Mouse (Mus musculus) heart, adult 8-10 months (tissue): Measurements from ENCODE around the gene Nprl3. TPM values are rescaled to one million over a fixed set of nuclear protein-coding genes. Genes with fewer than 3 reads are reported as not detected.
"Not testable (repeated sequence)": the region's sequence is repeated elsewhere in the genome, so short reads cannot be mapped to it uniquely, and the experiment has no call there.

Experiments used
- DNase-seq: peaks from one replicate; pipeline ENCODE4 v3.0.0; 2022; ENCODE audit warnings: low spot score
- total RNA-seq, 4 experiments: library from RNA; stranded (reverse); gene quantifications; 2 replicates each; pipeline ENCODE4 v1.2.4; 2022

Nprl3 gene
- total RNA-seq, 4 experiments from 2014 or later: 27.3 to 29.9 (median 28.3) TPM

DNA sequence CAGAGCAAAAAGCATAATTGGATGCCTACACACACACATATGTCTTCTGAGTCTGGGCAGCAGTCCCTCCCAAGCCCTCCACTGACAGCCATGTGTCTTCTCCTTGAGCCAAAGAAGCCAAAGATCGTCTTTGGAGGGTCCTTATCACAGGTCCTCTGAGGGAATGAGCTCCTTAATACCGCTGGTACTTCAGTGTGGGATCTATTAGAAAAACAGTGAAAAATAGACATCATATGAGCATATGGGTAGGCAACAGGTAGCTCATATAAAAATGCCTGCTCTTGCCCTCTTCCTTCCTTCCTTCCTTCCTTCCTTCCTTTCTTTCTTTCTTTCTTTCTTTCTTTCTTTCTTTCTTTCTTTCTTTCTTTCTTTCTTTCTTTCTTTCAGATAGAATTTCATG lies 17.1 kb upstream of the Nprl3 start:
- not testable (repeated sequence) for DNase-seq

DNA sequence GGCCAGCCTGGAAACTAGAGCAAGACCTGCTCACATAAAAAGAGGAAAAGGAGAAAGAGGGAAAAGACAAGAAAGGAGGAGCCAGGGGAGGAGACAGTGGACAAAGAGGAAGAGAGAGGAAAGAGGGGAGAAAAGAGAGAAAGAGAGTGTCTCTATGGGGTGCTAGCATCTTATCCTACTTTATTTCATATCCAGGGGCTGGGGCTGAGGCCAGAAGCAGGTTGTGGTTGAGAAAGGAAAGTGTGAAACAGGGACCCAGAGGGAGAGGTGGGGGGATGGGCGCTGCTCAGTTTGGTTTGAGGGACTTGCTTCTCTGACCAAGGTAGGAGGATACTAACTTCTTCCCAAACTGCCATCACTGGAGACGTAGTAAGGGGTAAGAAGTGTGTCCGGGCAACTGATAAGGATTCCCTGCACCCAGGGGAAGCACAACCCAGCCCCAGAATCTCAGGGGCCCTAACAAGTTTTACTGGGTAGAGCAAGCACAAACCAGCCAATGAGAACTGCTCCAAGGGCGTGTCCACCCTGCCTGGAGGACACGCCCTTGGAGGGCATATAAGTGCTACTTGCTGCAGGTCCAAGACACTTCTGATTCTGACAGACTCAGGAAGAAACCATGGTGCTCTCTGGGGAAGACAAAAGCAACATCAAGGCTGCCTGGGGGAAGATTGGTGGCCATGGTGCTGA lies 15.7 kb upstream of the Nprl3 start, which contains the start of gene Hba-a1:
Gene Hba-a1, plus strand, starts transcription at position 421 of the 687 bp plus-strand sequence.
- not testable (repeated sequence) for DNase-seq

- no peak for DNase-seq
Observed at GRCm38 (mm10) chr11:32281416-32282144, 14.1 kb upstream of the Nprl3 start.

DNA sequence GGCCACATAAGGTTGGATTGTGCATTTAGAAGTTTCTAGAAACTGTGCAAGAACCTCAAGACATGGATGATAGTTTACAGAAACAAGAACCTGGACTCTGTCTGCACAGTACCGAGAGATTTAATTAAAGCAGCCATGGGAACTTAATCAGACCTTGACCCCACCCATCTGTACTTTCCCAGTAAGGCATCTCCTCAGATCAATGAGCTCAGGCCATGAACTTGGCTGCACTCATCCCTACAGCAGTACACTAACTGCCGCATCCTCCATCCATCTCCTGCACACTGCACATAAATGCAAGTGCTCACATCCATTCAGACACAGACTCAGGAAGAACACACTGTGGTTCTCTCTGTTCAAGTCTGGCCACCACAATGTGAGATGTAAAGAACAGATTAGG lies 13.1 kb upstream of the Nprl3 start:
- DNase-seq: no peak

DNA sequence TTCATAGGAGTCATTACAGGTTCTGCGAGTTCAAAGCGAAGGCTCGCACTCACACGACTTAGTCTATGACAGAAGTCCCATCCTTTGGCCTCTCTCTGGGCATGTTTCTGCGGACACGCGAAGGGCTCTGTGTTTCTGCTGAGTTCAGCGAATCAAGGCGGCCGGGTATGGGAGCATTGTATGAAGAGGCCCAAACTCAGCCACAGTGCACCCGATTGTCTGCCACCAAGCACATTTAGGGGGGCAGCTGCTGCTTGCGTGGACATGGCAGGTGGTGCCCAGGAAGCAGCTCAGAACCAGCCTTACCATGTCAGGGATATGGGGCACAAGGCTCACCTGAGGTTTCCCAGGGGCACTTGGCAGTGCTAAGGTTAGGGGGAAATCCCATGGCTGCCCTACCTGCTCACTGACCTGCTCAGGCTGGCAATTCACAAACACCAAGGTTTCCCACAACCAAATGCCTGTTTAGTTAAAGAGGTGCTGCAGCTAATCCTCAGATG lies 11.0 kb upstream of the Nprl3 start:
- DNase-seq: no peak

DNA sequence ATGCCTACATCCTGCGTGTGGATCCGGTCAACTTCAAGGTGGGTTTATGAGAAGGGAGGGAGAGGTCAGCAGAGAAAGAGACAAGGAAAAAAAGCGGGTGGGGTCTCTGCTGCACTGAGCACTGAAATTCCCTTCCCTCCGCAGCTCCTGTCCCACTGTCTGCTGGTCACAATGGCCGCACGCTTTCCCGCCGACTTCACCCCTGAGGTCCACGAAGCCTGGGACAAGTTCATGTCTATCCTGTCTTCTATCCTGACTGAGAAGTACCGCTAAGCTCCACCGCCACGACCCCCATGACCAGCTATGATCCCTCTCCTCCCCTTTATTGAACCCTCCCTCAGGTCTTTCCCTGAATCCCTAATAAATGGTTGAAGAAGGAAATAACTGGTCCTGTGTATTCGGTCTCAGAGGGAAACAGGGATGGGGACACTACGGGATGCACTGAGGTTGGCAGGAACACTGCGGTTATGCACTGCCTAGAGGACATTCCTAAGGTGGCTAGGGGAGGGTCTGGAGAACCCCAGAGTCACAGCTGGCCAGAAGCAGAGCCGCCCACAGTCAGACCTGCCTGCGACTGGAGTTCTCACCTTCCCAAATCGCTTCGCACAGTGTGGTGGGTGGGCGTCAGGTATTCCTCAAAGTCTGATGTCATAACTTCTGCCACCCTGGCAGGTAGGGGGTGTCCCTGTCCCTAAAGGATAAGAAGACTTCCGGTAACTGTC lies 10.4 kb upstream of the Nprl3 start:
- DNase-seq: no peak

- no peak for DNase-seq
Observed at GRCm38 (mm10) chr11:32276347-32276746, 8.8 kb upstream of the Nprl3 start, which contains the start of gene Hba-x. Hba-x (plus strand) TSS chr11:32276400.

DNA sequence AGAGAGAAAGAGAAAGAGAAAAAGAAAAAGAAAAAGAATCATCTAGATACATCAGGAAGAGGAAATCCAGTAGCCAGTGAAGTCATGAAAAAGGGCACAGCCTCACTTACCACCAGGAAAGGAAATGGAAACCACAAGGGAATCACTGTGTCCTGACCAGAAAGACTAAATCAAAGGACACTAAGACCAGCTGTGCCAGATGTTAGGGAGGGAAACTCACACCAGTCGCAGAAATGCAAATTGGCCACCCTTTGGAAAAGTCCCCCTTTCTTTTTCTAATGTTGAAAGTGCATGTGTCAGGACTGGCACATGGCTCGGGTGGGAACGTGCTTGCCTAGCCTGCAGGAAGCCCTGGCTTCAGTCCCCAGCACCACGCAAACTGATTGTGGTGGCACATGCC lies 3.7 kb upstream of the Nprl3 start:
- DNase-seq: no peak

DNA sequence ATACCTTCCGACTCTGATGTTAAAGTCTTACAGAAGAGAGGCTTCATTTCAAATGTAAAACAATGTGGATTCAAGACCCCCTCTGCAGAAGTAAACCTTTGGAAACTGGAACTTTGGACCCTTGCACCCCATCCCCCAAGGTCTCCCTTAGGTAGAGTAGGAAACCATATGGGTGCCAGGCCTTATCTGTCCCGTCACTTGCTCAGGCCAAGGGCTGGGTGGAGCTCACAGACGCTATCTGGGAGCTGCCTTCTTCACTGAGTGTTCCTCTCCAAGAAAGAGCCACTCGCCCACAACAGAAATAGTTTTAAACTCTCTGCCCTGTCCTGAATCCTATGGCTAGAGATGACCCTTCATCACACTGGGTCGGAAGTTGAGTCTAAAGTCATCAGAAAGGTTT lies 1.4 kb upstream of the Nprl3 start:
- no peak for DNase-seq

DNA sequence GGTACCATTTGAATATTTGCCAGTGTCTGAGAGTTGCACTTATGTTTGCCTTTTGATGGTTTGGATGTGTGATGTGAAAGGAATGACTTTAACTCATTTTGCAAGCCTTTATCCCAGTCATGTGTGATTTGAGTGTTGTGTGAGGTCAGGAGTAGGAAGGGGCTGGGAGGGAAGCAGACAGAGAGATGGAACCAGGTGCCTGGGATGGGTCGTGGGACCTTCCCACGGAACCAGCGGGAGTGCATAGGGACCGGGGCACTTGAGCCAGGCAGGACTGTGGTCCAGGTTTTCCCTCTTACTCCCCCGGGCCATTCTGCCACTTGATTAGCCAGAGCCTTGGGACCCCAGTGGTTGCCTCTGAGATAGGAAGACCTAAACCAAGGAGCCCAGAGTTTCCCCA lies 457 bp upstream of the Nprl3 start:
- DNase-seq: no peak

GRCm38 (mm10) chr11:32266776-32267175 lies 731 bp downstream of the Nprl3 start:
- no peak for DNase-seq

DNA sequence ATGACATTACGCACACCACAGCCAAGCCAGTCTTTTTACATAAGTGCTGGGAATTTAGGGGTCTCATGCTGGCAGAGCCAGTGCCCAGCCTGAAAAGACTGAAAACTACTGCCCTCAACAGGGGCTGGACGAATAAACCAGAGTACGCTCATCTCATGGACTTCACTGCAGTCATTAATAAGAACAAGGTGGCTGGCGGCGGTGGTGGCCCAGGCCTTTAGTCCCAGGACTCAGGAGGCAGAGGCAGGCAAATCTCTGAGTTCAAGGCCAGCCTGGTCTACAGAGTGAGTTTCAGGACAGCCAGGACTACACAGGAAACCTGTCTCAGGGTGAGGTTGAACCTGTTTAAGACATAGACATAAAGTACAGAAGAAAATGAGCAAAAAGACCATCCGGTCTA lies 1.3 kb downstream of the Nprl3 start:
- no peak for DNase-seq

DNA sequence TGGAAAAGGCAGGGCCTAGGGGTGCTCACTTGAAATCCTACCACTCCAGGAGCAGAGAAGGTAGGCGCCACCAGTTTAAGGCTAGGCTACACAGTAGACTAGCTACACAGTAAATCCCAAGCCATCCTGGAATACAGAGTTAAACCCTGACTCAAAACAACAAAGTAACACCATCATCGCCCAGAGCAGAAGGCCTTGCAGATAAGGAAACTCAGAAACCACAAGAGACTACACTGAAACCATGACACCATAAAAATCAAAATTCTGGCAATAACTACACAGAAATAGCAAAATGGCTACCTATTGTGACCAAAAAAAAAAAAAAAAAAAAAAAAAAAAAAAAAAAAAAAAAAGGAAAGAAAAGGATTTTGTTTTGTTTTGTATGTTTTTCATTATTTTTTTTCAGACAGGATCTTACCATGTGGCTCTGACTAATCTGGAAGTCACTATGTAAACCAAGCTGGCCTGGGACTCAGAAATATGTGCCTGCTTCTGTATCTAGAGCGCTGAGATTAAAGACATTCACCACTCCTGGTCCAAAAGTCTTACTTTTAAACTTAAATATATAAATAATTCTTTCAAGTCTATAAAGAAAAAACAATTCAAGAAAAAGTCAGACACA lies 2.3 kb downstream of the Nprl3 start:
- DNase-seq: no peak

- DNase-seq: no peak
Observed at GRCm38 (mm10) chr11:32262674-32263415, 4.7 kb downstream of the Nprl3 start.

- DNase-seq: no peak
Observed at GRCm38 (mm10) chr11:32256566-32256965, 10.9 kb downstream of the Nprl3 start.

DNA sequence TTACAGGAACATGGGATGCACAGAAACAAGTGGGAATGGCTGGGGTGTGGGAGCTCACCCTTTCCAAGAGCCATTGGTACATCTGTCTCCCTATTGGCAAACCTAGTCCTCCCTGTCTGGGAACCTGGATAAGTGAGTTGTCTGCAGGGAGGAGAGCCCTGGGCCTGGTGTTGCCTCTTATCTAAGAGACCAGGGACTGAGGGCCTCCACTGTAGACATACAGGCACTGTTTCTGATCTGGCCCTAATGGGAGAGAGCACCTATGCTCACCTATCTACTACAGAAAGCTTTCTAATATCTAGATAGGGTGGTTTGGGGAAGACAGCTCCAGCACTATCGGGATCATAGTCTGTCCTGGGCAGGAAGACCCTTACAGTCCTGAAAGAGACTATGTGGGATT lies 11.4 kb downstream of the Nprl3 start:
- no peak for DNase-seq

GRCm38 (mm10) chr11:32253121-32253520 lies 14.4 kb downstream of the Nprl3 start:
- DNase-seq: no peak

GRCm38 (mm10) chr11:32250880-32251763 lies 16.4 kb downstream of the Nprl3 start:
- no peak for DNase-seq

- no peak for DNase-seq
Observed at GRCm38 (mm10) chr11:32248350-32248749, 19.2 kb downstream of the Nprl3 start.

GRCm38 (mm10) chr11:32247068-32247467 lies 20.4 kb downstream of the Nprl3 start:
- DNase-seq: no peak
